Comparison of ENCODE assay signal across 25 mouse cellular contexts in the genomic region with DNA sequence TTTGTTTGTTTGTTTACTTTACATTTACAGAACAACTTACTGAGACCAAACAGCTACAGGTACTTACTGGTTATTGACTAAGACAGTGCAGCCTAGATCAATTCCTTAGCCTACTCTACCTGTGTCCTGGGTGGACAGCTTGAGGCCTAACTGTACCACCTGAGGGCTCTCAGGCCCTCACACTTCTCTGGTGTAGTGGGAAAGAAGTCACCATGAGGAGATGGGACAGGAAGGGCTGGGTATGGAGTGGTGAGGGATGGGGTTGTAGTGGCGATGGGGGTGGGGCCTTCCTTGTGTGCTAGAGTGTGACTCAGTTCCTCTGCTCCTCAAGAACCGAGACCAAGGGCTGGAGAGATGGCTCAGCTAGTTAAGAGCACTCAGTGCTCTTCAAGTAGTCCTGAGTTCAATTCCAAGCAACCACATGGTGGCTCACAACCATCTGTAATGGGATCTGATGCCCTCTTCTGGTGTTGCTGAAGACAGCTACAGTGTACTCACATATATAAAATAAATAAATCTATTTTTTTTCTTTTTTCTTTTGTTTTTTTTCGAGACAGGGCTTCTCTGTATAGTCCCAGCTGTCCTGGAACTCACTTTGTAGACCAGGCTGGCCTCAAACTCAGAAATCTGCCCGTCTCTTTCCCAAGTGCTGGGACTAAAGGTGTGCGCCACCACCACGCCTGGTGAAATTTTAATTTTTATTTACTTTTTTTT. TPM values are rescaled to one million over a fixed set of nuclear protein-coding genes. Genes with fewer than 3 reads are reported as not detected.
DNase-seq lines count a peak whose midpoint lies in the region; ATAC-seq and TF ChIP-seq lines count a peak whose summit lies in the region.
"Had no signal": no experiment of that assay in that cellular context is flagged by ENCODE, and none has a peak within 500 bp of the region (broad histone marks: within the 10 kb centered on the region; RNA-seq: fewer than 3 reads in every experiment).

No protein-coding gene starts in this region.

- no peak for ATAC-seq in liver, embryonic 14.5 days (ENCODE audit: insufficient read depth)
- ATAC-seq: forebrain, embryonic 16.5 days had no signal

- peaks cover 5% of the 10 kb centered on the region for H3K79me2 ChIP-seq in heart, adult 2 months (replicated peaks; ENCODE audit: control insufficient read depth, insufficient read depth, low read length)

- intact Hi-C loops in heart, adult 2 months (cut with DNase I) = loop anchor here (5.0 kb wide), 1 partner anchor 338 kb away; a partner anchor contains a TSS

- TF ChIP-seq CTCF in heart, adult 2 months (IDR thresholded peaks at IDR 0.05) = peak; percentile 11; the same call in 1 of the 2 replicates
- TF ChIP-seq CTCF in liver, embryonic 14.5 days (IDR thresholded peaks at IDR 0.05; ENCODE audit: low read depth) = peak; percentile 35; the same call in 1 of the 2 replicates
- 0 out of 2 replicates have a peak, but pooled peaks have one; percentile 2 for TF ChIP-seq CTCF in E14TG2a.4 (conservative IDR thresholded peaks at IDR 0.05; ENCODE audit: low read length)

- no peak for DNase-seq in heart, adult 2 months
- no peak for DNase-seq in heart, adult 18-20 months
- no peak for DNase-seq in liver, embryonic 14.5 days (ENCODE audit: low read depth in 3 of 3, low spot score in 3 of 3)
- DNase-seq in liver = no peak
- DNase-seq in naive thymus-derived CD4-positive, alpha-beta T cell, adult 2 months (ENCODE audit: low read depth) = peak; percentile 37
- no peak for DNase-seq in cerebellum, adult 8-10 months
- DNase-seq in right cerebral cortex, postnatal 10 days (ENCODE audit: low spot score in 2 of 2) = no peak
- DNase-seq: adrenal gland, postnatal 14 days; cerebellum, adult 11 months; cerebellum, postnatal 14 days; embryo, embryonic 11 days; gastrocnemius, postnatal 36 days; heart, postnatal 14 days; kidney, postnatal 10 days; lung, adult 18-20 months; lung, postnatal 36 days; right cerebral cortex, postnatal 14 days; spleen, adult 18-20 months; thymus, postnatal 36 days had no signal

- no peak overlapping the region for H3K27ac ChIP-seq in heart, adult 2 months
- no peak overlapping the region for H3K27ac ChIP-seq in liver, embryonic 14.5 days
- H3K27ac ChIP-seq: left cerebral cortex, adult 2 months; neural tube, embryonic 12.5 days had no signal

- no peak overlapping the region for H3K4me2 ChIP-seq in liver, embryonic 14.5 days (ENCODE audit: low read depth)

- peaks cover 1% of the 10 kb centered on the region; the same call in 1 of the 2 replicates for H3K4me1 ChIP-seq in heart, adult 2 months (ENCODE audit: control insufficient read depth, insufficient read depth, low read length)
- H3K4me1 ChIP-seq in liver, embryonic 14.5 days (replicated peaks; ENCODE audit: control insufficient read depth in 2 of 2, insufficient read depth in 2 of 2, low read length in 1 of 2) = peaks cover 7 to 11% of the 10 kb centered on the region in 2 experiments; a peak in 3 of 4 replicates
- peaks cover 60% of the 10 kb centered on the region for H3K4me1 ChIP-seq in E14TG2a.4 (replicated peaks; ENCODE audit: low read depth, low read length)

- H3K27me3 ChIP-seq in heart, adult 2 months (ENCODE audit: control insufficient read depth, insufficient read depth, low read length) = no peaks in the 10 kb centered on the region
- no peaks in the 10 kb centered on the region for H3K27me3 ChIP-seq in liver, embryonic 14.5 days (ENCODE audit: control insufficient read depth, insufficient read depth, low read length)
- no peaks in the 10 kb centered on the region for H3K27me3 ChIP-seq in E14TG2a.4 (ENCODE audit: insufficient read depth, low read length)
- H3K27me3 ChIP-seq: hindbrain, embryonic 13.5 days; neural tube, embryonic 12.5 days had no signal

- no peak for TF ChIP-seq POLR2A in heart, adult 2 months (IDR thresholded peaks at IDR 0.05; ENCODE audit: insufficient read depth, low read depth, low read length)

- H3K9me3 ChIP-seq in liver, embryonic 14.5 days (ENCODE audit: control insufficient read depth, low read length) = no peaks in the 10 kb centered on the region
- no peaks in the 10 kb centered on the region for H3K9me3 ChIP-seq in E14TG2a.4 (ENCODE audit: low read length)
- H3K9me3 ChIP-seq: hindbrain, embryonic 13.5 days; midbrain, embryonic 10.5 days; neural tube, embryonic 12.5 days had no signal

- no peak for TF ChIP-seq EP300 in heart, adult 2 months (IDR thresholded peaks at IDR 0.05; ENCODE audit: insufficient read depth, low read depth, low read length)
- TF ChIP-seq EP300 in liver, embryonic 14.5 days (IDR thresholded peaks at IDR 0.05; ENCODE audit: low read depth) = no peak

- no peak overlapping the region for H3K9ac ChIP-seq in heart, adult 2 months (ENCODE audit: low read depth, low read length)
- H3K9ac ChIP-seq in liver, embryonic 14.5 days (replicated peaks) = no peak overlapping the region
- H3K9ac ChIP-seq: hindbrain, embryonic 13.5 days; neural tube, embryonic 12.5 days had no signal

- H3K4me3 ChIP-seq in heart, adult 2 months = no peak overlapping the region
- H3K4me3 ChIP-seq in liver, embryonic 14.5 days (ENCODE audit: insufficient read depth in 1 of 2, low read depth in 2 of 2, low read length in 2 of 2) = no peak overlapping the region
- no peak overlapping the region for H3K4me3 ChIP-seq in E14TG2a.4 (replicated peaks; ENCODE audit: low read length)
- H3K4me3 ChIP-seq: hindbrain, embryonic 13.5 days; left cerebral cortex, adult 2 months; neural tube, embryonic 12.5 days had no signal

- 84% methylated on average over 6 of the region's 6 CpGs for WGBS in heart, adult 2 months
- WGBS in liver, embryonic 14.5 days (ENCODE audit: insufficient replicate concordance) = 71% methylated on average over 6 of the region's 6 CpGs

- peaks cover 4% of the 10 kb centered on the region for H3K36me3 ChIP-seq in heart, adult 2 months (ENCODE audit: control insufficient read depth, insufficient read depth, low read length)
- peaks cover 14% of the 10 kb centered on the region for H3K36me3 ChIP-seq in liver, embryonic 14.5 days (replicated peaks; ENCODE audit: control insufficient read depth, insufficient read depth, low read depth)
- H3K36me3 ChIP-seq in E14TG2a.4 (ENCODE audit: insufficient read depth, low read length) = peaks cover 22% of the 10 kb centered on the region
- H3K36me3 ChIP-seq: hindbrain, embryonic 13.5 days; neural tube, embryonic 12.5 days had no signal

RNA-seq across cellular contexts. Expression of a gene that starts 1.9 kb away (rescaled TPM):
- total RNA-seq in heart, adult 2 months (2021) = 10 to 100 TPM; 64.5 to 84.9 TPM
- 84.5 and 104 TPM in 2 replicates for polyA plus RNA-seq in heart, adult 2 months (2012; rRNA removed)
- 10 to 100 TPM; 74.9 to 89.9 TPM for total RNA-seq in heart, adult 18-20 months (2021)
- polyA plus RNA-seq in liver, embryonic 14.5 days (2012; rRNA removed) = 91.1 and 123 TPM in 2 replicates
- polyA plus RNA-seq in liver, embryonic 14.5 days (2014; fragmentation: Nextera tagmentation; extraction: Ambion mirVana) = 269 and 272 TPM in 2 replicates

RNA-seq across cellular contexts. Expression of a gene that starts 22.7 kb away (rescaled TPM):
- 10 to 100 TPM; 29.5 to 32.5 TPM for total RNA-seq in heart, adult 2 months (2021)
- polyA plus RNA-seq in heart, adult 2 months (2012; rRNA removed) = 41.6 and 50.5 TPM in 2 replicates
- total RNA-seq in heart, adult 18-20 months (2021) = 10 to 100 TPM; 22.0 to 28.8 TPM
- polyA plus RNA-seq in liver, embryonic 14.5 days (2012; rRNA removed) = 24.5 and 31.8 TPM in 2 replicates
- 29.2 and 32.7 TPM in 2 replicates for polyA plus RNA-seq in liver, embryonic 14.5 days (2014; fragmentation: Nextera tagmentation; extraction: Ambion mirVana)
